Mouse (Mus musculus): ENCODE results near the gene Syp. TPM values are rescaled to one million over a fixed set of nuclear protein-coding genes. Genes with fewer than 3 reads are reported as not detected.

The Syp gene
- total RNA-seq, 2 experiments from 2014 or later: 1,873 to 2,127 TPM

DNA sequence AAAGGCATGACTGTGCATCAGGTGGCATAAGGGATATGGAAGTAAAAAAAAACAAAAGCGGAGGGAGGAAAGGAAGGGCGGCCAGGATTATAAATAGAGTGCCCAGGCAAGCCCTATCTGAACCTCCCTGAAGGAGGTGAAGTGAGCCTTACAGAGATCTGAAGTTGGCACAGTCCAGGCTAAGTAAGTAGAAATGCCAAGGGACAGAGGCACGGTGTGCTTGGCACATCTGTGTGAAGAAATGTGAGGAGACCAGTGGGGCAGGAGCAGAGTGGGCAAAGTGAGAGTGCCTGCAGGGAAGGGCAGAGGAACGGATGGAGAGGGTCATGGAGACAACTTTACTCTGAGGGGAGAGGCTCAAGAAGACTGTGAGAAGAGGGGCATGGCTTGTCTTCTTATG lies 22.8 kb downstream of the Syp start:
- DNase-seq (ENCODE audit: extremely low spot score in 1 of 2, low spot score in 1 of 2): no peak

DNA sequence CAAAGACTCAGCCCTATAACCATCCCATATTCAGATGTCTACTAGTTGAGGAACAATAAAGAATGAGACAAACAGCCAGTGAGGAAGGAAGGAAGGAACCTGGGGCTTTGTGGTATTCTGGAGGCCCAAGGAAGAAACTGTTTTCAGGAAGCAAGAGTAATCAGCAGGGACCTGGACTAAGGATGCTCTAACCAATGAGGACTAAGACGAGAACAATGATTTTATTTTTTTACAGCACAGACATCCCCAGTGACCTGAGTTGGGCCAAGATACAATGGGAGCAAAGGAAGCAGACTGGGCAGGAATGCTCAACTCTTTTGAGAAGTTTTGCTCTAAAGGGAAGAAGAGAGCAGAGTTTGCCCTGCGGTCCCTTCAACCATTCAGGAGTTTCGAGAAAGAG lies 24.7 kb downstream of the Syp start:
- DNase-seq (ENCODE audit: extremely low spot score in 1 of 2, low spot score in 1 of 2): no peak

DNA sequence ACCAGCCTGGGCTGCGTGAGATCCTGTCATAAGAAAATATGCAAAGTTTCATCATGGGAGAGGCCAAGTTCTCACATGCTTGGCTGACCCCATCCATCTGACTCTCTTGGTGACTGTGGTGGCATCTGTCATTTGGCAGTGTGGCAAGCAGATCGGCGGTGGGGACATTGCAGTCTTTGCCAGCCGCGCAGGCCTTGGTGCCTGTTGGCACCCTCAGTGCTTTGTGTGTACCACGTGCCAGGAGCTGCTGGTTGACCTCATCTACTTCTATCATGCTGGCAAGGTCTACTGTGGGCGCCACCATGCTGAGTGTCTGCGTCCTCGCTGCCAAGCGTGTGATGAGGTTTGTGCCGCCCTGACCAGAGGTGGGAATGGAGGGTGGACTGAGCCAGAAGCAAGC lies 26.5 kb downstream of the Syp start:
- no peak for DNase-seq (ENCODE audit: extremely low spot score in 1 of 2, low spot score in 1 of 2)

DNA sequence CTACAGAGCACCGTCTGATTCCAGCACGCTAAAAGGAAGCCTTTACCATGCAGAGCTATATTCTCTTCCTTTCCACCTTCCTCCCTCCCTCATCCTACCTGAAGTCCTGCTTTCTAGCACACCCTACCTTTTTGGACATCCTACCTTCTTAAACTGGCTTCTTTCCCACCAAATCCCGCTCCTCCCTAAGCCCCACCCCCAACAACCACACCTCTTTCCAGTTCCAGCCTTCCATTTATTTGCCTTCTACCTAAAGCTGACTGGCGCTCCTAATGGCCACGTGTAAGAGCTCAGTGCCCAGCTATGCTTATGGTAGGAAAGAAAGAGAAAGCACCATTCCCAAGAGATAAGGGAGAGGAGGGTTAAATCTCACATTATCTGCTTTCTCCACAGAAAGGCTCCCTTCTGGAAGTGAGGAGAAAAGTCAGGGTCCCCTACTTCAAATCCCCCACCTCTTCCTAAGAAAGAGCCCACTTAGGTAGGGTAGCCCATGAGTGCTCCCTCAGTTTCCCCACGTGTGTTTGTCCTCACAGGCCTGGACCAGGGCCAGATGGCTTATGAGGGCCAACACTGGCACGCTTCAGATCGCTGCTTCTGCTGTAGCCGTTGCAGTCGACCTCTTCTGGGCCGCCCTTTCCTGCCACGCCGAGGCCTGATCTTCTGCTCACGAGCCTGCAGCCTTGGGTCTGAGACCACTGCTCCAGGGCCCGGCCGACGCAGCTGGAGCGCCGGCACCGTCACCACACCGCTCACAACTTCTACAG lies 27.6 kb downstream of the Syp start:
- no peak for DNase-seq (ENCODE audit: extremely low spot score in 1 of 2, low spot score in 1 of 2)

DNA sequence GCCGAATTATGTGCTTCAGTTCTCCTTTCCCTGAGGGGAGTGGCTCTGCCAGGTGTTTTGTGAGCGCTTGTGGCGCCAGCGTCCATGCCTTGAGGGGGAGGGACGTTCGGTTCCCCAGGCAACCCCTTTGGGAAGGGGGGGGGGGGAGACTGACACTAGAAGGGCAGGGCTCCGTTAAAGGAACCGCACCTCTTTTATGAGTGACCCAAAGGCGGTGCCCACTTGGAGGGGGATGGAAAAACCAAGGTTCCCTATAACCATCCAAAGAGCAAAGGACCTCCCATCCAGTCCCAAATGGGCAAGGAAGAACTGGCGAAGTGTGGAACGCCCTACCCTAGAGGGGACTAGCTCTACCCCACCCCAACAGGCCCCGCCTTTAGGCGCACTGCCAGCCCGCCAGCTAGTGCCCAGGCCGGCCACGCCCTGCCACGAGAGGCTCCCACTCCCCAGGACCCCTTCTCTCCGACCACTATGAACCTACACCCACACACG lies 32.2 kb downstream of the Syp start:
- no peak for DNase-seq (ENCODE audit: extremely low spot score in 1 of 2, low spot score in 1 of 2)

DNA sequence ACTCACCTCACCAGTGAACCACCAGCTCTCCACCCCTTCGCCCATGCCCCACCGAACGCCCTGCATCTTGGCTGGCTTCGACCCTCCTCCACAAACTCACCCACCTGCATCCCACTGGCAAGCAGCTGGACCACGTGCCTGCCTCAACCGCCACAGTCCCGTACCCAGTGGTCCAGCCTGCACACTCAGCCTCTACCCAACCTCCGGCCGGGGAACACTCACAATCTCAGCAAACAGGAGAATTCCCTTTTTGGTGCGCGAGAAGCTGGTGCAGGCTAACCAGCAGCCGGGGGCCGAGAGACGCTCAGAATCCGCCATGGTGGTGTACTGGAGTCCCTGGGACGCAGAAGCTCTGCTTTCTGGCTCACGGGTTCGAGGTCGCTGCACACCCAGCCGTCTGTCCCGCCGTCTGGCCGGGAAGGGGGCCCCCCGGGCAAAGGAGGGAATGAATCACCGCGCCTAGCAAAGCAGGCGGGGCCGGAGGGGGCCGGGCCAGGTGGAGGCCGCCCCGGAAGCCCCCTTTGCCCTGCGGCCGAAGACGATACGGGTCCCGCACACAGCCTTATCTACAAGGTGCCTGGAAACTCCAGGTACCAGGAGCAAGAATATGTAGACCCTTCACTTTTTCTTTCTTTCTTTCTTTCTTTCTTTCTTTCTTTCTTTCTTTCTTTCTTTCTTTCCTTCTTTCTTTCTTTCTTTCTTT lies 32.8 kb downstream of the Syp start, which contains the start of gene Plp2:
Gene Plp2 (minus strand): TSS at position 470 of the 703 bp plus-strand sequence.
- DNase-seq (ENCODE audit: extremely low spot score in 1 of 2, low spot score in 1 of 2): no peak

DNA sequence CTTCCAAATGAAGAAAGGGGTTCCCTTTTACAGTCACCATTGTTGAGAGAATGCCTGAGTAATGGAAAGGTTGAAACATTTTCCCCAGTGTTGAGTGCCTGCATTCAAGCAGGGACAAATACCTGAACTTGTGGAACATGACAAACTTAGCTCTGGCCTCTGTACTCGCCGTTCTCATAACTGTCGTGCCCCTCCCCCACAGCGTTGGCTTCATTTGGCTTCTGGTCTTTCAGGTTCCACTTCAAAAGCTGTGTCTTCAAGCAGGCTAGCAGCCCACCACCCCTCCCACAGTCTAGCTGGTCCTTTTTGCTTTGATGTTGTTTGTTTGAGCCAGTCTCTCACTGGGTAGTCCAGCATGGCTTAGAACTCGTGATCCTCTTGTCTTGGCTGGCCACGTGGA lies 34.5 kb downstream of the Syp start:
- DNase-seq (ENCODE audit: extremely low spot score in 1 of 2, low spot score in 1 of 2): no peak

DNA sequence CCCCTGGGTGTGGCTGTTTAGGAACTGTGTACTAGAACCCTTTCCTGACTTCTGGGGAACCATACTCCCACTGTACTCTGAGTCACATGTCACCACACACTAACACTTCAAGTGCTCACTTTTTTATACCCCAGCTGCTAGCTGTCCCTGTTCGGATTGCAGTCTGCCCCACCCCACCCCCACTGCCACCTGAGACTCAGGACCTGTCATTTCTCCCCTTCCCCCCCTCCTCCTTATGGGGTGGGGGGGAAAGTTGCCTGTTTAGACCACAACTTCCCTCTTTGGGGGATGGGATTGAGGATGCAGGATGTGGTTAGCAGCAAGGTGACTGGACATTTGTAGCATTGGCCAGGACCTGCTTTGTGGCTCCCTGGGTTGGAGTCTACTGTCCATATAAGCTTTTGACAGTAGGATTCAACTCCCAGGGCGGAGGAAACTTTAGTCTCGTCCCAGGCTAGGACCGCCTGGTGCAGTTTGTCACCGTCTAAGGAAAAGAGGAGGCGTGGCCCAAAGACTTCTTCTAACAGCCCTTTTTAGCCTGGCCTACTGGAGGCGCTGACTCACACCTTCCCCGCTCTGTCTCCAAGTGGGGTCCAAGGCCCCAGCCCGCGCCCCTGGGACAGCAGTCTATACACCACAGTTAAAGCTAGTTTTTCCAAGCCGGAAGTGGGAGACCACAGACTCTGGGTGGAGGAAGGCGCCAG lies 35.5 kb downstream of the Syp start:
- DNase-seq (ENCODE audit: extremely low spot score in 1 of 2, low spot score in 1 of 2): no peak

DNA sequence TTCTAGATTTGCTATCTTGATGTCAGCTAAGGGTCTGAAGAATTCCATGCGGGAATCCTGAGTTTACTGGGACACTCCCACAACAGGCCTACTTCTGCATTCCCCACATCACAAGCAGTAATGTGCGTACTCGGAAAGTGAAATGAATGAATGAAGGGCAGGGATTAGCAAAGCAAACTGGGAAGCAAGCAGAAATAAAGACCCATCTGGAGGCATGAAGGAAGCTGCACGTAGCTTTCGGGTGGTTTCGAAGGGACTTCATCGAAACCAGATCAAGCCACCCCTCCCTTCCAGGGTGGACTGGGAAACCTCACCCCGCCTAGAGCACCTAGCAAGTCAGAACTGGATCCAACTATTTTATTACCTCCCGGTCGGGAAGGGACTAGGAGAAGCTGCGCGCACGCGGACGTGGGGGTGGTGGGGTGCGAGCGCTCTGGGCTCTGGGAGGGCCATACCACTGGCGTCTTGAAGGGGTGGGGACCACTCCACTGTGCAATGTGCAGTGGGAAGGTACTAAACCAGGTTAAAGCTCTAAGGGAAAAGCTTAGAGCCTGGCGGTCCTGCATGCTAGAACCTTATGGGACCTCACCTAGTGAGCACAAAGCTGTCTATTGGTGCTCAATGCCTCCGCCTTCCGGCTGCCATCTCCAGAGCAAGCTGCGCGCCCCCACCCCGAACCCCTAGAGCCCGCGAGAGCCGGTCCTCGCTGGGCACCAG lies 36.2 kb downstream of the Syp start:
- DNase-seq (ENCODE audit: extremely low spot score in 1 of 2, low spot score in 1 of 2): peak in 1 of 2 experiments; percentile 25

DNA sequence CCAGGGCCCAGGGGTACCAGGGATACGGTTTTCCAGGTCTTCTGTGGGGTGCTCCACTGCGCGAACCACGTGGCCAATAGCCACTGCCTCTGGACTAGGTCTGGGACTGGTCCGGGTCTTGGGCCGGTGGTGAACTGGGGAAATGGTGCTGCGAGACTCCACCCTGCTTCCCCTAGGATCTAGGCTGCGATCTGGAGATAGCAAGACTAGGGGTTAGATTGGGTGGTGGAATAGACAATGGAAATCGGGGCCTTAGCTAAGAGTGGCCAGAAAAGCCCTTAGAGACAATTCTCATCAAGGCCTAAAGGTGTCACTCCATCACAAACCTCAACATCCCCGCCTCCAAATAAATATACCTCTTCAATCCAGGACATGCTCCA lies 36.7 kb downstream of the Syp start:
- no peak for DNase-seq (ENCODE audit: extremely low spot score in 1 of 2, low spot score in 1 of 2)

DNA sequence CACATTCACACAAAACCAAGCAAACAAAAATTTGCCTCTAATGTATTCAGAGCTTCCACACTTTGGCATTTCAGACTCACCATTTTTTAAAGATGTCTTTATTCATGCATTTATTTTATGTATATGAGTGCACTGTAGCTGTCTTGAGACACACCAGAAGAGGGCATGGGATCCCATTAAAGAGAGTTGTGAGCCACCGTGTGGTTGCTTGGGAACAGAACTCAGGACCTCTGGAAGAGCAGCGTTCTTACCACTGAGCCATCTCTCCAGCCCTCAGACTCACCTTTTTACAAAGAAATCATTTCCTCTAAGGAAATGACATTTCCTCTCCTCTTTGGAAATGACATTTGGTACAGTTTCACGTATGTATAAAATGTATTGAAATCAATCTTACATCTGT lies 40.7 kb downstream of the Syp start:
- no peak for DNase-seq (ENCODE audit: extremely low spot score in 1 of 2, low spot score in 1 of 2)

DNA sequence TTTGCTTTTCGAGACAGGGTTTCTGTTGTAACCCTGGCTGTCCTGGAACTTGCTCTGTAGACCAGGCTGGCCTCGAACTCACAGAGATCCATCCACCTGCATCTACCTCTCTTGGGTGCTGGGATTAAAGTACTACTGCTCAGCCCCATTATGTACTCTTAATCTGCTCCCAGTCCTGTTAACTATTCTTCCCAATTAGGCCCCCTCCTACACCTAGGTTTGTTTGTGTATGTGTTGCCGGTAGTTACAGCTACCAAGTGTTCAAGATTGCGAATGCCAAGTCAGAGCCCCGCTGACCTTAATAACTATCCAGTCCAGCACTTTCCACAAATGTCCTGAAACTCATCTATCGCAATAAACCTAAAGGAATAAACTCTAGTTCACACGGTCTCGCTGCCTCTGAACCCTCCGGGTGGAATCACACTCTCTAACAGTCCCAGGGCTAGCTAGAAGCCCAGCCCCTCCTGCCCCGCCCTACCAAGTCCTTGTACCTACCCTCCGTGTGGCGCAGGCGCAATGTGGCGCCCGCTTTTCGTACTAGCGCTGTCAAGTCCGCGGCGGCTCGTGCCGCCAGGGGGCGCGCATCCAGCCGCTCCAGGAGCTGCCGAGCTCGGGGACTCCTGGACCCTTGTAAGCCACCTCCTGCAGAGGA lies 41.3 kb downstream of the Syp start:
- peak; percentile 74 to 79 for DNase-seq (ENCODE audit: extremely low spot score in 1 of 2, low spot score in 1 of 2)

DNA sequence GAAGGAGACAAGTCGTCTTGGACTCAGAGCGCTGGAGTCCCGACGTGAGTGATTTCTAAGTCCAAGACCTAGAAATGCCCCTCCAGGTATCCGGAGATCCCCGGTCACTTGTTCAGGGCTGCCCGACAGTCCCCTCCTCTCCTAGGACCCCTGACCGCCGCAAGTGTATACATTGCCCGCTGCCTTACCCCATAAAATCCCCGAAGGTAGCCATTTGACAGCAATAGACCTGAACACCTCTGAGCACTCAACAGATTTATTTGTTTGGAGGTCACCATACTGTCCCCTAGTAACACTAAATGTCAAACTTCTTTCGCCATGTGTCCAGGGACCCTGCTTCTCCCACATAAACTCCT lies 41.8 kb downstream of the Syp start:
- no peak for DNase-seq (ENCODE audit: extremely low spot score in 1 of 2, low spot score in 1 of 2)

DNA sequence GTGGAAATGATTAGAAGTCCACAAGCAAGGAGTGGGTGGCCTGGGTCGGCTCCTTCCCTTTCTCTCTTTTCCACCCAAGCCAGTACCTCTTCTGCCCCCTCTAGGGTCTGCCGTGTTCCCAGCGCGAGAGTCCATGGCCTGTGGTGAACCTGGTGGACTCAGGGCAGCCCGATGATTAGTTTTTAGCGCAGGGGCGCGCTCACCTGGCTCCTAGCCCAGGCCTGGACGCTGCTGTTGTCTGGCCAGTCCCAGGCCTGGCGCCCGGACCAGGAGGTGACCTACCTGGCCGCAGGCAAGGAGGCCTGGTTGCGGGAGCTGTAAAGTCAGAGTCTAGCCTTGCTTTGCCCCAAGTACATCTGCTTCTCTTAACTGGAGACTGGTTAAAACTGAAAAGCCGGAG lies 42.6 kb downstream of the Syp start, which contains the start of gene Magix:
Gene Magix (minus strand): TSS at position 388 of the 400 bp plus-strand sequence.
- no peak for DNase-seq (ENCODE audit: extremely low spot score in 1 of 2, low spot score in 1 of 2)

DNA sequence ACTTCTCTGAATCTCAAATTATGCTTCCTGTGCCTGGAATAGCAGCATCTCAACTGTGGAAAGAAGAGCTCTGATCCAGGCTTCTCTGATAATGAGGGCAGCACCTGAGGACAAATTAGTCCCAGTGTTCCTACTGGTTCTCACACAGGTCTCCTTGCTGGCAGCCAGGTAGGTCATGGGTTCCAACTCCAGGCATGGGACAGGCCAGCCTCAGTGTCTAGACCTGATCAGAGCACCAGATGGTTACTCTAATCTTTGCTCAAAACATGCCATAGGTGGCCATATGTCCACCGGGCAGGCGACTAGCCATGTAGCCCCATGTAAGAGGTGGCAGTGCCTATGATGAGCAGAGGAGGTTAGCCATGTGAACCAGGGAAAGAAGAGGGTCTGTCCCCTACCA lies 50.0 kb downstream of the Syp start:
- no peak for DNase-seq (ENCODE audit: extremely low spot score in 1 of 2, low spot score in 1 of 2)

DNA sequence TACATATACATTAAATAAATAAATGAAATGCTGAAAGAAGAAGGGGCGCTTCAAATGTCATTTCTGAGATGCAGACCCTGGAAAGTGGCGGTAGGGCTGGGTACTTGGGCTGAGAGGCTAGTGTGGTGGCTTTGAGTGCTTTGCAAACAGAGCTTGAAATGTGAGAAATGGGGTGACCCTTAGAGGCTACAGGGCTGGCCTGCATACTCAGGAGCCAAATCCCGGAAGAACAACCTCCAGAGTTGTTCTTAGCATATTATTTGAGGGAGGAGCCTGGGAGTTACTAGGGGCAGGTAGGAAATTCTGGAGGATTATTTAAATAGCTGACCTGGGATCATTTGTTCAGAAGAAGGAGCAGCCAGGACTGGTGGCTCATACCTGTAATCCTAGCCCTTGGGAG lies 52.2 kb downstream of the Syp start:
- no peak for DNase-seq (ENCODE audit: extremely low spot score in 1 of 2, low spot score in 1 of 2)

DNA sequence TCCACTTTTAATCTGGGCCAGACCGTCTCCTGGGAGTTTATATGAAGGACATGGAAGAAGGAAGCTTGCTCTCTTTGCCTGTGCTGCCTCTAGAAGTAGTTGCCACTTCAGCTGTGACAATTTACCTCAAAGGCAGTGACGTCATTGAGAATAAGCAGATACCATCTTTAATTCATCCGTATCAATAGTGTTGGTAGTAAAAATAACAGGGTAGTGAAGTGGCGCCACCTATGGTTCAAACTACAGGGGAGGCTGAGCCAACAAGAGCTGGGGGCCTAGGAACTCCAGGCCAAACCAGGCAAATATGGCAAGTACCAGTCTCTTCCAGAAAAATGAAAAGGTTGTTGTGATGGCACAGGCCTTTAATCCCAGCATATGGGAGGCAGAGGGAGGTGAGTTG lies 54.6 kb downstream of the Syp start:
- no peak for DNase-seq (ENCODE audit: extremely low spot score in 1 of 2, low spot score in 1 of 2)

DNA sequence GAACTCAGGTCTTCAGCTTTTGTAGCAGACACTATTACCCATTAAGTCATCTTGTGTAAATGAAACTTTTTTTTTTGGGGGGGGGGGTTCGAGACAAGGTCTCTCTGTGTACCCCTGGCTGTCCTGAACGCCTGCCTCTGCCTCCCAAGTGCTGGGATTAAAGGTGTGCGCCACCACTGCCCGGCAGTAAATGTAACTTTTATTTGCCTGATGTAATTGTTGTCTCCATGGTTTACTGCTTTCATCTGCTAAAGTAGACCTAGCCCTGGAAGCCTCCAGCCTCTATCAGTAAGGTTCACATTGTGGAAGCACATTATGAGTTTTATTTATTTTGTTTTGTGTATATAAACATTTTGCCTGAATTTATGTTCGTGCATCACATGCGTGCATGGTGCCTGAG lies 58.2 kb downstream of the Syp start:
- DNase-seq (ENCODE audit: extremely low spot score in 1 of 2, low spot score in 1 of 2): no peak

DNA sequence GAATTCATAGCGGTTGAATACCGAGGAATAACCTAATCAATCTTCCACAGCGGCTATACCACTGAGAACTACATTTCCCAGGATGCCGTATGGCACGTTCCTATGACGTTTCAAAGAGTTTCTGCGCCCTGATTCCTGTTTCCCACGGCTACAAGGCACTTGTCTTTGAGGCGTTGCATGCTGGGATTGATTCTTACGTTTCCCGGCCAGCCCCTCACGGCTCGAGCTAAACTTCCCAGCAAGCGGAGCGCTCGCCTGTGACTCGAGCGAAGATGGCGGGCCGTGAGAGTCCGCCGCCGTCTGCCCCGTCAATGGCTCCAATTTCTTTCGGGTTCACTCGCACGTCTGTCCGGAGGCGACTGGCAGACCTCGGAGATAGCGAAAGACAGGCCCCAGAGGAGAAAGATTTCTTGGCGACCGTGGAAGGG lies 58.7 kb downstream of the Syp start, which contains the start of gene Gpkow:
Gene Gpkow (plus strand): TSS at position 178 of the 428 bp plus-strand sequence.
- peak; percentile 43 to 55 for DNase-seq (ENCODE audit: extremely low spot score in 1 of 2, low spot score in 1 of 2)

Measured in layer of hippocampus, postnatal 25 days (tissue).